Comparison of ENCODE assay signal across 30 mouse cellular contexts in the genomic region with DNA sequence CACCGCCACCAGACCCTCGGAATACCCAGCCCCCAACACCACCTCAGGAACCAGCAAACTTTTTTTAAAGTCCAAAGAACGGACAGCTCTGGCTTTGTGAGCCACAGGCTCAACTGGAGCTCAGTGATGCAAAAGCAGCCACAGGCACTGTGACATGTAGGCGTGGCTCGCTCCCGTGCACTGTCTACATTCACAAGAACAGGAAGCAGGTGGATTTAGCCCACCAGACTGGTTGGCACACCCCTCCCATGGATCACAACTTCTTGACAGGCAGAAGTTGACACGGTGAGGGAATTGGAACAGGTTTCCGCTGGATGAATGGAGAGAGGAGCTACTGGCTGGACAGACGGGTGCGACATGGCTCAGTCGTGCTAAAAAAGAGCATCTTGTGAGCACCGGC.
A peak's percentile ranks its signal among the peaks of the same experiment; 100 is the strongest.
DNase-seq lines count a peak whose midpoint lies in the region; ATAC-seq lines count a peak whose summit lies in the region.
"Had no signal": no experiment of that assay in that cellular context is flagged by ENCODE, and none has a peak within 500 bp of the region (broad histone marks: within the 10 kb centered on the region; RNA-seq: fewer than 3 reads in every experiment).

No protein-coding gene starts in this region.

- H3K4me2 ChIP-seq in embryonic facial prominence, embryonic 14.5 days (ENCODE audit: low read depth, low read length), result no peak overlapping the region
- no peak overlapping the region for H3K4me2 ChIP-seq in forebrain, embryonic 13.5 days
- H3K4me2 ChIP-seq in midbrain, embryonic 15.5 days, result no peak overlapping the region
- H3K4me2 ChIP-seq: embryonic facial prominence, embryonic 12.5 days; hindbrain, embryonic 12.5 days; intestine, embryonic 15.5 days; limb, embryonic 15.5 days; liver, embryonic 13.5 days; neural tube, embryonic 12.5 days; stomach, embryonic 15.5 days had no signal

- H3K36me3 ChIP-seq in embryonic facial prominence, embryonic 14.5 days (ENCODE audit: control insufficient read depth, insufficient read depth, low read length), result no peaks in the 10 kb centered on the region
- H3K36me3 ChIP-seq in embryonic facial prominence, embryonic 10.5 days (replicated peaks), result no peaks in the 10 kb centered on the region
- H3K36me3 ChIP-seq in forebrain, embryonic 13.5 days (ENCODE audit: poor library complexity, severe bottlenecking), result no peaks in the 10 kb centered on the region
- H3K36me3 ChIP-seq in midbrain, embryonic 15.5 days (replicated peaks), result no peaks in the 10 kb centered on the region
- H3K36me3 ChIP-seq: embryonic facial prominence, embryonic 12.5 days; hindbrain, embryonic 12.5 days; intestine, embryonic 15.5 days; limb, embryonic 10.5 days; limb, embryonic 15.5 days; neural tube, embryonic 12.5 days; stomach, embryonic 15.5 days had no signal

- H3K9ac ChIP-seq in embryonic facial prominence, embryonic 14.5 days (ENCODE audit: low read depth, low read length), result no peak overlapping the region
- H3K9ac ChIP-seq in forebrain, embryonic 13.5 days, result no peak overlapping the region
- no peak overlapping the region for H3K9ac ChIP-seq in midbrain, embryonic 15.5 days
- H3K9ac ChIP-seq: embryonic facial prominence, embryonic 12.5 days; forebrain, postnatal 0 days; hindbrain, embryonic 12.5 days; intestine, embryonic 15.5 days; limb, embryonic 15.5 days; liver, embryonic 13.5 days; neural tube, embryonic 12.5 days; stomach, embryonic 15.5 days had no signal

- no peaks in the 10 kb centered on the region for H3K9me3 ChIP-seq in embryonic facial prominence, embryonic 14.5 days (ENCODE audit: control insufficient read depth, low read length)
- H3K9me3 ChIP-seq in embryonic facial prominence, embryonic 10.5 days, result no peaks in the 10 kb centered on the region
- H3K9me3 ChIP-seq in forebrain, embryonic 13.5 days (replicated peaks), result no peaks in the 10 kb centered on the region
- H3K9me3 ChIP-seq in midbrain, embryonic 15.5 days, result no peaks in the 10 kb centered on the region
- H3K9me3 ChIP-seq: embryonic facial prominence, embryonic 12.5 days; hindbrain, embryonic 12.5 days; intestine, embryonic 15.5 days; limb, embryonic 10.5 days; limb, embryonic 15.5 days; liver, embryonic 13.5 days; neural tube, embryonic 12.5 days; stomach, embryonic 15.5 days had no signal

- ATAC-seq in embryonic facial prominence, embryonic 14.5 days (ENCODE audit: low read depth), result peak; percentile 34; the same call in 1 of the 2 replicates
- peak; percentile 48 for ATAC-seq in neutrophil, adult 5-6 weeks (ENCODE audit: extremely low read depth, insufficient number of reproducible peaks, low FRiP score, poor library complexity, severe bottlenecking)
- ATAC-seq in forebrain, embryonic 13.5 days, result no peak
- no peak for ATAC-seq in midbrain, embryonic 15.5 days (replicated peaks)
- ATAC-seq: forebrain, postnatal 0 days; hindbrain, postnatal 0 days; intestine, embryonic 15.5 days; lung, postnatal 0 days; midbrain, embryonic 16.5 days had no signal

- no peak overlapping the region for H3K4me3 ChIP-seq in embryonic facial prominence, embryonic 14.5 days (ENCODE audit: low read depth, low read length)
- no peak overlapping the region for H3K4me3 ChIP-seq in embryonic facial prominence, embryonic 10.5 days
- H3K4me3 ChIP-seq in forebrain, embryonic 13.5 days, result no peak overlapping the region
- H3K4me3 ChIP-seq in midbrain, embryonic 15.5 days, result no peak overlapping the region
- H3K4me3 ChIP-seq: embryonic facial prominence, embryonic 12.5 days; hindbrain, embryonic 12.5 days; intestine, embryonic 15.5 days; limb, embryonic 10.5 days; limb, embryonic 15.5 days; liver, embryonic 13.5 days; myocyte; neural tube, embryonic 12.5 days; stomach, embryonic 15.5 days had no signal

- WGBS in embryonic facial prominence, embryonic 14.5 days, result 85% methylated on average over 12 of the region's 12 CpGs
- 88% methylated on average over 12 of the region's 12 CpGs for WGBS in embryonic facial prominence, embryonic 10.5 days
- 87% methylated on average over 12 of the region's 12 CpGs for whole genome bisulfite sequencing in forebrain, embryonic 13.5 days
- WGBS in midbrain, embryonic 15.5 days, result 87% methylated on average over 12 of the region's 12 CpGs

- H3K27ac ChIP-seq in embryonic facial prominence, embryonic 14.5 days (replicated peaks; ENCODE audit: low read depth, low read length), result no peak overlapping the region
- H3K27ac ChIP-seq in embryonic facial prominence, embryonic 10.5 days (replicated peaks), result no peak overlapping the region
- no peak overlapping the region for H3K27ac ChIP-seq in forebrain, embryonic 13.5 days
- no peak overlapping the region for H3K27ac ChIP-seq in midbrain, embryonic 15.5 days
- H3K27ac ChIP-seq: embryonic facial prominence, embryonic 12.5 days; hindbrain, embryonic 12.5 days; hindbrain, postnatal 0 days; intestine, embryonic 15.5 days; limb, embryonic 10.5 days; limb, embryonic 15.5 days; liver, embryonic 13.5 days; neural tube, embryonic 12.5 days; stomach, embryonic 15.5 days had no signal

- H3K27me3 ChIP-seq in embryonic facial prominence, embryonic 14.5 days (replicated peaks; ENCODE audit: control insufficient read depth, insufficient read depth, low read length), result no peaks in the 10 kb centered on the region
- H3K27me3 ChIP-seq in embryonic facial prominence, embryonic 10.5 days (replicated peaks; ENCODE audit: low read depth, poor library complexity, severe bottlenecking), result peaks cover 5% of the 10 kb centered on the region
- no peaks in the 10 kb centered on the region for H3K27me3 ChIP-seq in forebrain, embryonic 13.5 days
- no peaks in the 10 kb centered on the region for H3K27me3 ChIP-seq in midbrain, embryonic 15.5 days (replicated peaks)
- H3K27me3 ChIP-seq: CH12.LX; embryonic facial prominence, embryonic 12.5 days; hindbrain, embryonic 12.5 days; intestine, embryonic 15.5 days; limb, embryonic 15.5 days; liver, embryonic 13.5 days; neural tube, embryonic 12.5 days; stomach, embryonic 15.5 days had no signal

- 0 out of 2 replicates have a peak, but pooled peaks cover 4% of the 10 kb centered on the region for H3K4me1 ChIP-seq in embryonic facial prominence, embryonic 14.5 days (ENCODE audit: control insufficient read depth, insufficient read depth, low read length)
- peaks cover 41% of the 10 kb centered on the region for H3K4me1 ChIP-seq in embryonic facial prominence, embryonic 10.5 days
- H3K4me1 ChIP-seq in forebrain, embryonic 13.5 days, result peaks cover 41% of the 10 kb centered on the region
- peaks cover 24% of the 10 kb centered on the region for H3K4me1 ChIP-seq in midbrain, embryonic 15.5 days

- DNase-seq in embryonic facial prominence, embryonic 14.5 days (ENCODE audit: low spot score), result peak; percentile 59
- no peak for DNase-seq in embryonic facial prominence, embryonic 10.5 days (ENCODE audit: low spot score)
- peak; percentile 21 for DNase-seq in thymus, postnatal 0 days (ENCODE audit: low spot score)
- no peak for DNase-seq in urinary bladder, postnatal 14 days (ENCODE audit: low spot score)
- no peak for DNase-seq in embryo, embryonic 10.5 days (ENCODE audit: low spot score)
- DNase-seq: adrenal gland, postnatal 10 days; cerebellum, adult 11-12 months; cerebellum, postnatal 10 days; forebrain, postnatal 0 days; heart, postnatal 14 days; kidney, adult 2 months; kidney, postnatal 4 days; liver, embryonic 13.5 days; lung, adult 18-20 months; lung, postnatal 4 days had no signal

Comparison
In these comparisons a context has a peak if more than half of its experiments do, and no peak if none do; other contexts are left out.
1. DNase-seq: peak in embryonic facial prominence, embryonic 14.5 days (single experiment) and thymus, postnatal 0 days (single experiment); none in embryonic facial prominence, embryonic 10.5 days (single experiment), urinary bladder, postnatal 14 days (single experiment) and embryo, embryonic 10.5 days (single experiment).
2. ATAC-seq: peak in embryonic facial prominence, embryonic 14.5 days (single experiment) and neutrophil, adult 5-6 weeks (single experiment); none in forebrain, embryonic 13.5 days (single experiment) and midbrain, embryonic 15.5 days (single experiment).